Mouse (Mus musculus) heart, embryonic 11.5 days (tissue): ENCODE data around the gene Tas2r135. TPM values are rescaled to one million over a fixed set of nuclear protein-coding genes. Genes with fewer than 3 reads are reported as not detected.

Experiments used
- ATAC-seq: fragments of 200-750 bp; cut with Nextera tagmentation; replicated peaks from 2 replicates; pipeline ENCODE4 v1.8.0; 2017; ENCODE audit warnings: moderate library complexity; ENCODE audit not compliant: insufficient number of reproducible peaks, low FRiP score, low TSS enrichment
- H3K27ac ChIP-seq: fragments of 300-500 bp; sonication (generic); 2 replicates; pipeline ENCODE4 v1.5.1; 2014; ENCODE audit warnings: mild to moderate bottlenecking, low read depth, low read length
- H3K27me3 ChIP-seq: fragments of 300-500 bp; sonication (generic); 2 replicates; pipeline ENCODE4 v1.6.1; 2014; ENCODE audit warnings: mild to moderate bottlenecking, low read length, mixed read lengths; ENCODE audit not compliant: control insufficient read depth, insufficient read depth
- H3K36me3 ChIP-seq: fragments of 300-500 bp; sonication (generic); 2 replicates; pipeline ENCODE4 v1.6.1; 2014; ENCODE audit warnings: mild to moderate bottlenecking, low read length, moderate library complexity, mixed read lengths; ENCODE audit not compliant: control insufficient read depth, insufficient read depth
- H3K4me1 ChIP-seq: fragments of 300-500 bp; sonication (generic); 2 replicates; pipeline ENCODE4 v1.6.1; 2014; ENCODE audit warnings: low read length; ENCODE audit not compliant: control insufficient read depth, insufficient read depth
- H3K4me2 ChIP-seq: fragments of 300-500 bp; sonication (generic); 2 replicates; pipeline ENCODE4 v1.6.1; 2014; ENCODE audit warnings: mild to moderate bottlenecking, moderate library complexity
- H3K4me3 ChIP-seq: fragments of 300-500 bp; sonication (generic); 2 replicates; pipeline ENCODE4 v1.5.1; 2014; ENCODE audit warnings: low read depth, low read length
- H3K9ac ChIP-seq: fragments of 300-500 bp; sonication (generic); 2 replicates; pipeline ENCODE4 v1.6.1; 2014; ENCODE audit warnings: mild to moderate bottlenecking, low read depth, low read length, moderate library complexity
- H3K9me3 ChIP-seq: fragments of 300-500 bp; sonication (generic); replicated peaks from 2 replicates; pipeline ENCODE4 v1.6.1; 2016; ENCODE audit warnings: low read length; ENCODE audit not compliant: control insufficient read depth
- WGBS: fragments of 180-500 bp; shearing (Covaris S2); extraction: QIAGEN DNeasy Blood & Tissue Kit; methylation state at CpG from one replicate; pipeline ENCODE4 v1.1.7; 2014; ENCODE audit not compliant: insufficient replicate concordance; 5-methylcytosine and 5-hydroxymethylcytosine counted together
- polyA plus RNA-seq: library from polyadenylated mRNA; unstranded; fragments of >200 nt; fragmentation: Nextera tagmentation; extraction: Ambion mirVana; gene quantifications from 2 replicates; pipeline ENCODE4 v1.2.1, GENCODE M21; 2014

Gene Tas2r135
- polyA plus RNA-seq, 1 experiment from 2014 or later, result not detected

DNA sequence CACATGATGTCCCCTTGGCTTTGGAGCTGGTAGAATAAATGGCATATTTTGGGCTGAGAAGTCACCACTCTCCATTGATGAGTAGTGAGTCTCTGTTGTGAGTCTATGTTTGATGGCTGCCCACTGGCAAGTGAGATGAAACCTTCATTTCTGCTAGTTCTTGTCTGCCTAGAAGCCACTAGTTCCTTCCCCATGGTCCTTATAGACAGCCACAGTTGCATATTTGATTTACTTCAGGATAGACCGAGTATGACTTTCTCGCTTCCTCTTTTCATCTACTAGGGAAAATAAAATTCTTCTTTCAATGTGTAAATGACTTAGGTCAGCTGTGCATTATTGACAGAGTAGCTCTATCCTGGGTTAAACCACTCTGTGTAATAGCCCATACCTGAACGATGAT lies 19.2 kb downstream of the Tas2r135 start:
- H3K4me1 ChIP-seq, result no peaks in the 10 kb centered on the region
- no peaks in the 10 kb centered on the region for H3K36me3 ChIP-seq
- H3K9me3 ChIP-seq, result no peaks in the 10 kb centered on the region
- H3K9ac ChIP-seq, result no peak overlapping the region
- WGBS, result 80% methylated on average over 3 of the region's 3 CpGs
- no peak overlapping the region for H3K4me2 ChIP-seq
- no peak overlapping the region for H3K4me3 ChIP-seq
- H3K27ac ChIP-seq, result no peak overlapping the region
- ATAC-seq, result no peak
- no peaks in the 10 kb centered on the region for H3K27me3 ChIP-seq

- 75% methylated on average over 4 of the region's 4 CpGs for WGBS
Observed at GRCm38 (mm10) chr6:42426337-42426736, 21.1 kb downstream of the Tas2r135 start.

DNA sequence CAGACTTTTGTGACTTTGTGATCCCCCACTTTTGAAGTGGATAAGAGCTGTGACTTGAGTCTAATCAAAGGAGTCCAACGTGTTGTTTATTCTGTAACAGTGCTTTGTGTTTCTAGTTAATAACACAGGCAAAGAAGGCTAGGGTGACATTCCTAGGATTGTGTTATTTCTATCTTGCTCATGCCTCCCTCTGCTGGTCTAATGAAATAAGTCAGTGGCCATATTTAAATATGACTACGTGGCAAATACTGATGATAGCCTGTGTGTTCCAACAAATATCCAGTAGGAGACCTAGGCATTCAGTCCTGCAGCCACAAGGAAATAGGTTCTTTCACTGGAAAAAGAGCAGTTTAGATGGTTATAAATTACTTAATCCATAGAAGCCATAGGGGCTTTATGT lies 28.3 kb downstream of the Tas2r135 start:
- H3K4me3 ChIP-seq, result no peak overlapping the region
- no peaks in the 10 kb centered on the region for H3K36me3 ChIP-seq
- H3K9ac ChIP-seq, result no peak overlapping the region
- H3K27ac ChIP-seq, result no peak overlapping the region
- no peaks in the 10 kb centered on the region for H3K4me1 ChIP-seq
- no peak for ATAC-seq
- no peaks in the 10 kb centered on the region for H3K27me3 ChIP-seq
- H3K9me3 ChIP-seq, result no peaks in the 10 kb centered on the region
- H3K4me2 ChIP-seq, result no peak overlapping the region
- 63% methylated on average over 2 of the region's 2 CpGs for WGBS

More at GRCm38 (mm10) chr6:42426337-42426736, 21.1 kb downstream of the Tas2r135 start:
- no peak overlapping the region for H3K4me3 ChIP-seq
- H3K36me3 ChIP-seq, result no peaks in the 10 kb centered on the region
- H3K27me3 ChIP-seq, result no peaks in the 10 kb centered on the region
- ATAC-seq, result no peak
- no peaks in the 10 kb centered on the region for H3K4me1 ChIP-seq
- H3K27ac ChIP-seq, result no peak overlapping the region
- no peak overlapping the region for H3K4me2 ChIP-seq
- no peaks in the 10 kb centered on the region for H3K9me3 ChIP-seq
- H3K9ac ChIP-seq, result no peak overlapping the region

DNA sequence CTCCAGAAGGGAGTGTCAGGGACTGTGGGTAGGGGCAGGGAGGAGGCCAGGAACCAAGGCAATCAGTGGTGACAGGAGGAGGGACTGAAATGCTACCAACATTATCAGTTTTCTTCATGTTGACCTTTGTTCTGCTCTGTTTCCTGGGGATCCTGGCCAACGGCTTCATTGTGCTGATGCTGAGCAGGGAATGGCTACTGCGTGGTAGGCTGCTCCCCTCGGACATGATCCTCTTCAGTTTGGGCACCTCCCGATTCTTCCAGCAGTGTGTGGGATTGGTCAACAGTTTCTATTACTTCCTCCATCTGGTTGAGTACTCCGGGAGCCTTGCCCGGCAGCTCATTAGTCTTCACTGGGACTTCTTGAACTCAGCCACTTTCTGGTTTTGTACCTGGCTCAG lies 29.2 kb downstream of the Tas2r135 start, which contains the start of gene Tas2r126:
Gene Tas2r126 (plus strand): TSS at position 90 of the 400 bp plus-strand sequence.
- H3K4me3 ChIP-seq, result no peak within 1 kb of the TSS
- H3K9me3 ChIP-seq, result no peaks in the 10 kb centered on the region
- ATAC-seq, result no peak
- WGBS, result 53% methylated on average over 6 of the region's 6 CpGs
- H3K4me2 ChIP-seq, result no peak within 1 kb of the TSS
- H3K27ac ChIP-seq, result no peak within 1 kb of the TSS
- no peak within 1 kb of the TSS for H3K9ac ChIP-seq
- H3K36me3 ChIP-seq, result no peaks in the 10 kb centered on the region
- H3K27me3 ChIP-seq, result no peaks in the 10 kb centered on the region
- H3K4me1 ChIP-seq, result no peaks in the 10 kb centered on the region

- Histone ChIP-seq H3K27ac (no peak overlapping the region), H3K4me2 (no peak overlapping the region), H3K27me3 (no peaks in the 10 kb centered on the region), H3K36me3 (no peaks in the 10 kb centered on the region), H3K9ac (no peak overlapping the region), H3K4me1 (no peaks in the 10 kb centered on the region), H3K9me3 (no peaks in the 10 kb centered on the region), H3K4me3 (no peak overlapping the region)
- 66% methylated on average over 2 of the region's 2 CpGs for WGBS
- no peak for ATAC-seq
Observed at GRCm38 (mm10) chr6:42435490-42435889, 30.3 kb downstream of the Tas2r135 start.

DNA sequence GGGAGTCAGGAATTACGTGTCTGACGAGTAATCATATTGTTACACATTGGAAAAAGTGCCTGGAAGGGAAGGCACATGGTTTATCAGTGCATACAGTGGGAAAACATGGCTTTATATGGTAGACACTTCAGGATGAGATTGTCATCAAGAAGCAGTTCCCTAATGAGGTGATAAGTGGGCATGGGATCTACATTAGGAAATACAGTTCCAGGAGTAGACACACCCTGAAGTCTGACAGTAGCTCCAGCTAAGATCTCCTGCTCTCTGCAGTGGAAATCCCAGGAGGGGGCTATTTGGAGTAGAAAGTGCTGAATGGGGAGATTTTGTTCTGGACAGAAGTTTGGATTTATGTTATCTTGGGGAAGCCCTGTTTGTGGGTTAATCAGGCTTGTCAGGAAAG lies 36.2 kb downstream of the Tas2r135 start:
- ATAC-seq, result no peak
- Histone ChIP-seq H3K4me3 (no peak overlapping the region), H3K9me3 (no peaks in the 10 kb centered on the region), H3K9ac (no peak overlapping the region), H3K4me2 (no peak overlapping the region), H3K4me1 (no peaks in the 10 kb centered on the region), H3K36me3 (no peaks in the 10 kb centered on the region), H3K27ac (no peak overlapping the region), H3K27me3 (no peaks in the 10 kb centered on the region)
- WGBS, result 47% methylated on average over 2 of the region's 2 CpGs

DNA sequence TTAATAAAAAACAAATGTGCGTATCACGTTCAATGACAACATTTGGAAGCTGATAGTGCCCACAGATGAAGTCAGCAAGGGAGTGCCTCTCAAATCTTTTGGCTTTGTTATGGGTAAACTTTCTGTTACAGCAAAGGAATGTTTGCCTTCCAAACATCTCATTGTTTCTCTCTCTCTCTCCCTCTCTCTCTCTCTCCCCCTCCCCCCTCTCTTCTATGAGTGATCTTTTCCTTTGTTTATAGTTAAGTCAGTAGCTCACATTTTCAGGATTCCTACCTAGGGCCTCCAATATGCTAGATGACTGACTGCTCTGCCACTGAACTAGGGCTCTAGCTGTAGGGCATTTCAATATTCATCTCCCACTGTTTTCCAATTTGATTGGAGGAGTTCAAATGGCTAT lies 39.3 kb downstream of the Tas2r135 start:
- Histone ChIP-seq H3K4me2 (no peak overlapping the region), H3K36me3 (no peaks in the 10 kb centered on the region), H3K4me3 (no peak overlapping the region), H3K4me1 (no peaks in the 10 kb centered on the region), H3K9me3 (no peaks in the 10 kb centered on the region), H3K27ac (no peak overlapping the region), H3K27me3 (no peaks in the 10 kb centered on the region), H3K9ac (no peak overlapping the region)
- ATAC-seq, result no peak
- 61% methylated on average over 2 of the region's 2 CpGs for WGBS

- H3K36me3 ChIP-seq, result no peaks in the 10 kb centered on the region
- WGBS, result 69% methylated on average over 2 of the region's 2 CpGs
Observed at GRCm38 (mm10) chr6:42447381-42447780, 42.1 kb downstream of the Tas2r135 start.

More at GRCm38 (mm10) chr6:42447381-42447780, 42.1 kb downstream of the Tas2r135 start:
- no peaks in the 10 kb centered on the region for H3K27me3 ChIP-seq
- H3K4me2 ChIP-seq, result no peak overlapping the region
- H3K4me1 ChIP-seq, result no peaks in the 10 kb centered on the region
- no peak overlapping the region for H3K9ac ChIP-seq
- no peak overlapping the region for H3K4me3 ChIP-seq
- no peak overlapping the region for H3K27ac ChIP-seq
- H3K9me3 ChIP-seq, result no peaks in the 10 kb centered on the region
- no peak for ATAC-seq
